Mouse (Mus musculus): ENCODE results near the gene Ltf.

Gene Ltf

DNA sequence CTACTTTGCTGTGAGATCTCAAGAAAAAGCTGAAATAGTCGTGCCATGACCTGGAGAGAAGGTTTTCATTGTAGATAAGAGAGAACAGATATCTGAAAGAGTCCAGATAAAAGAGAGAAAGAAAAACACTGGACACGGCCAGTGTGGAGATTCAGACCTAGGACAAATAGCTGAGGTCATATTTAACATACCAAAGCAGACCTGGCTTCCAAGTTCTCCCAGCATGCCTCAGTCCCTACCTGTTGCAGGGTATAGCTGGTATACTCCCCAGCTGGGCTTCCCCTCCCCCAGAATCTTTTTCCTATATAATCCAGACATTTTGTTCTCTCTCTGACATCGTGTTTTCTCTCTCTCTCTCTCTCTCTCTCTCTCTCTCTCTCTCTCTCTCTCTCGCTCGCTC lies 68.9 kb downstream of the Ltf start:
- no peak for DNase-seq (ENCODE audit: low spot score)

DNA sequence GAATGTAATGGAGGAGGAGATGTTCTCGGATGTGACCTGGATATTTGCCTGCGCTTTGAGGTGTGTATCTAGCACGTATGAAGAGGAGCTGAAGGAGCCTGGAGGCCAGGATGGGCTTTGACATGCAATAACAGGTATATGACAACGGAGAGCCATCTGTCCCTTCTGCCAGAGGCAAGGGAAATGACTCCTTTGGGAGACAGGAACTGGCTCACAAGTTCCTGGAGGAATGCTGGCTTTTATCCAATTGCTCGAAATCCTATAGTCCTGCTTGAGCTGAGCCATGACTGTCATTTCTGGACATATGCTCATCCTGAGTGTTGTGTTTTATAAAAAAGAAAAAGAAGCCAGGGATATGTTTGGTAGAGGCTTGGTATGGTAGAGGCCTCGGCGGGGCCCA lies 69.8 kb downstream of the Ltf start:
- no peak for DNase-seq (ENCODE audit: low spot score)

Measured in yolk sac, embryonic 10.5 days (tissue).